Mouse (Mus musculus): ENCODE data around the gene Plxnd1.
A peak's percentile ranks its signal among the peaks of the same experiment; 100 is the strongest.

DNA sequence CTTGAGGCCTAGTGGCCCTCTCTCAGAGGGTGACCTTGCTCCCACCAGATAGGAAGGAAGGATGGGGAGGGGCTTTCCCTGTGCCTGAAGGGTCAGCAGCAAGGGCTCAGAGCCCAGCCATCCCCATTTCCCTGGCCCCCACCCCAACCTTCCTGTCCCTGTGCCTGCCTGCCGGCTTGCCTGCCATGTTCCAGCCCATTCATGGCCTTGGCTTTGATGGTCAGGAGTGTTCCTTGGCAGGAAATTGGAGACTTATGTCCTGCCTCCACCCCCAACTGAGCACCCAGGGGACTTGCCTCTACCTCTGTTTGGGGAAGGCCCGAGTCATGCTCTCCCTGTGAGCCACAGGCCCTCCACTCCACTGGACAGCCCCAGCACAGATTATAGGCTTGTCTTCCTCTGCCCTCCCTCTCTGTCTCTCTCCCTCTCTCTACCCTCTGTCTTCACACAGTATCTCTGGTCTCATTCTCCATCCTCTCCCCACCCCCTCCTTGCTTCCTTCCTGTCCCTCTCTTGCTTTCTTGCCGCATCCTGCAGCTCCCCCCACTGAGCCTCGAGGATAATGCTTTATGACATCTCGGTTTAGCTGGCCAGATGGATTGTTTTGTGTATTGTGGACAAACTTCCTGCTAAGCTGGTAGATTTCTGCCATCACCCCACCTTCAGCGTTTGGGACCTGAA lies 1.5 kb upstream of the Plxnd1 start:
- no peak for TF ChIP-seq POLR2A (IDR thresholded peaks at IDR 0.05; ENCODE audit: low read depth, low read length)
- TF ChIP-seq CTCF (IDR thresholded peaks at IDR 0.05; ENCODE audit: borderline replicate concordance, insufficient read depth, low read length): peak; percentile 23; the same call in 1 of the 2 replicates
